Mouse (Mus musculus): ENCODE measurements around the gene Rsph14. TPM values are rescaled to one million over a fixed set of nuclear protein-coding genes. Genes with fewer than 3 reads are reported as not detected.

Rsph14 gene
- polyA plus RNA-seq, 1 experiment from 2014 or later, result not detected

GRCm38 (mm10) chr10:75063301-75063965, 31.0 kb upstream of the Rsph14 start:
- peak overlapping the region; percentile 11; the same call in 1 of the 2 replicates for H3K4me3 ChIP-seq (ENCODE audit: low read length)
- H3K9me3 ChIP-seq (ENCODE audit: control insufficient read depth, low read length), result no peaks in the 10 kb centered on the region
- 63% methylated on average over 12 of the region's 12 CpGs for WGBS
- no peak overlapping the region for H3K9ac ChIP-seq (ENCODE audit: low read depth, low read length)
- no peak overlapping the region for H3K27ac ChIP-seq (ENCODE audit: low read depth, low read length)
- H3K27me3 ChIP-seq (ENCODE audit: control insufficient read depth, insufficient read depth, low read length), result no peaks in the 10 kb centered on the region
- H3K4me1 ChIP-seq (ENCODE audit: control insufficient read depth, insufficient read depth, low read length), result peaks cover 35% of the 10 kb centered on the region
- H3K4me2 ChIP-seq (replicated peaks; ENCODE audit: low read depth, low read length), result peak overlapping the region; percentile 31
- no peaks in the 10 kb centered on the region; the same call in 1 of the 2 replicates for H3K36me3 ChIP-seq (ENCODE audit: control insufficient read depth, insufficient read depth, low read length)
- ATAC-seq (ENCODE audit: low FRiP score, low TSS enrichment), result no peak

GRCm38 (mm10) chr10:75062621-75063020, 30.2 kb upstream of the Rsph14 start:
- WGBS, result 35% methylated on average over 6 of the region's 6 CpGs
- Histone ChIP-seq H3K4me3 (ENCODE audit: low read length) (peak overlapping the region; percentile 93), H3K4me2 (replicated peaks; ENCODE audit: low read depth, low read length) (peak overlapping the region; percentile 91), H3K9ac (ENCODE audit: low read depth, low read length) (no peak overlapping the region), H3K36me3 (ENCODE audit: control insufficient read depth, insufficient read depth, low read length) (no peaks in the 10 kb centered on the region; the same call in 1 of the 2 replicates), H3K4me1 (ENCODE audit: control insufficient read depth, insufficient read depth, low read length) (peaks cover 34% of the 10 kb centered on the region), H3K27ac (ENCODE audit: low read depth, low read length) (no peak overlapping the region), H3K27me3 (ENCODE audit: control insufficient read depth, insufficient read depth, low read length) (no peaks in the 10 kb centered on the region), H3K9me3 (ENCODE audit: control insufficient read depth, low read length) (no peaks in the 10 kb centered on the region)
- no peak for ATAC-seq (ENCODE audit: low FRiP score, low TSS enrichment)

GRCm38 (mm10) chr10:75062189-75062561, 29.8 kb upstream of the Rsph14 start:
- Histone ChIP-seq H3K4me2 (replicated peaks; ENCODE audit: low read depth, low read length) (peak overlapping the region; percentile 91), H3K27ac (ENCODE audit: low read depth, low read length) (no peak overlapping the region), H3K9ac (ENCODE audit: low read depth, low read length) (peak overlapping the region; percentile 88; the same call in 1 of the 2 replicates), H3K4me3 (ENCODE audit: low read length) (peak overlapping the region; percentile 93), H3K4me1 (ENCODE audit: control insufficient read depth, insufficient read depth, low read length) (peaks cover 34% of the 10 kb centered on the region), H3K9me3 (ENCODE audit: control insufficient read depth, low read length) (no peaks in the 10 kb centered on the region), H3K36me3 (ENCODE audit: control insufficient read depth, insufficient read depth, low read length) (no peaks in the 10 kb centered on the region; the same call in 1 of the 2 replicates), H3K27me3 (ENCODE audit: control insufficient read depth, insufficient read depth, low read length) (no peaks in the 10 kb centered on the region)
- WGBS, result 21% methylated on average over 6 of the region's 6 CpGs
- ATAC-seq (ENCODE audit: low FRiP score, low TSS enrichment), result no peak

GRCm38 (mm10) chr10:75061341-75062188, 29.2 kb upstream of the Rsph14 start:
- Histone ChIP-seq H3K9ac (ENCODE audit: low read depth, low read length) (peak overlapping the region; percentile 88), H3K27ac (ENCODE audit: low read depth, low read length) (no peak overlapping the region), H3K4me2 (replicated peaks; ENCODE audit: low read depth, low read length) (peak overlapping the region; percentile 91), H3K4me1 (ENCODE audit: control insufficient read depth, insufficient read depth, low read length) (peaks cover 34% of the 10 kb centered on the region), H3K9me3 (ENCODE audit: control insufficient read depth, low read length) (no peaks in the 10 kb centered on the region), H3K4me3 (ENCODE audit: low read length) (peak overlapping the region; percentile 93), H3K27me3 (ENCODE audit: control insufficient read depth, insufficient read depth, low read length) (no peaks in the 10 kb centered on the region), H3K36me3 (ENCODE audit: control insufficient read depth, insufficient read depth, low read length) (no peaks in the 10 kb centered on the region; the same call in 1 of the 2 replicates)
- ATAC-seq (ENCODE audit: low FRiP score, low TSS enrichment), result no peak
- WGBS, result 2% methylated on average over 69 of the region's 71 CpGs

- peak; percentile 28 for ATAC-seq (ENCODE audit: low FRiP score, low TSS enrichment)
- H3K9ac ChIP-seq (ENCODE audit: low read depth, low read length), result peak overlapping the region; percentile 88
- H3K4me2 ChIP-seq (replicated peaks; ENCODE audit: low read depth, low read length), result peak overlapping the region; percentile 91
- H3K27ac ChIP-seq (ENCODE audit: low read depth, low read length), result no peak overlapping the region
- no peaks in the 10 kb centered on the region for H3K9me3 ChIP-seq (ENCODE audit: control insufficient read depth, low read length)
- under 1% methylated on average over 24 of the region's 48 CpGs for WGBS
- peak overlapping the region; percentile 93 for H3K4me3 ChIP-seq (ENCODE audit: low read length)
- H3K4me1 ChIP-seq (ENCODE audit: control insufficient read depth, insufficient read depth, low read length), result peaks cover 38% of the 10 kb centered on the region
- no peaks in the 10 kb centered on the region; the same call in 1 of the 2 replicates for H3K36me3 ChIP-seq (ENCODE audit: control insufficient read depth, insufficient read depth, low read length)
- H3K27me3 ChIP-seq (ENCODE audit: control insufficient read depth, insufficient read depth, low read length), result no peaks in the 10 kb centered on the region
Measured at GRCm38 (mm10) chr10:75060843-75061235, 28.5 kb upstream of the Rsph14 start.

- no peaks in the 10 kb centered on the region for H3K27me3 ChIP-seq (ENCODE audit: control insufficient read depth, insufficient read depth, low read length)
- peak; percentile 91 for ATAC-seq (ENCODE audit: low FRiP score, low TSS enrichment)
- no peaks in the 10 kb centered on the region; the same call in 1 of the 2 replicates for H3K36me3 ChIP-seq (ENCODE audit: control insufficient read depth, insufficient read depth, low read length)
- under 1% methylated on average over 48 of the region's 73 CpGs for WGBS
- H3K27ac ChIP-seq (ENCODE audit: low read depth, low read length), result no peak within 1 kb of the TSS
- no peaks in the 10 kb centered on the region for H3K9me3 ChIP-seq (ENCODE audit: control insufficient read depth, low read length)
- H3K4me1 ChIP-seq (ENCODE audit: control insufficient read depth, insufficient read depth, low read length), result peaks cover 41% of the 10 kb centered on the region
- peak within 1 kb of the TSS; percentile 93 for H3K4me3 ChIP-seq (ENCODE audit: low read length)
- peak within 1 kb of the TSS; percentile 91 for H3K4me2 ChIP-seq (replicated peaks; ENCODE audit: low read depth, low read length)
- peak within 1 kb of the TSS; percentile 88 for H3K9ac ChIP-seq (ENCODE audit: low read depth, low read length)
Measured at GRCm38 (mm10) chr10:75060217-75060842, 27.9 kb upstream of the Rsph14 start, which contains the start of gene Bcr. Bcr (plus strand) TSS chr10:75060592.

- peak overlapping the region; percentile 91 for H3K4me2 ChIP-seq (replicated peaks; ENCODE audit: low read depth, low read length)
- no peak overlapping the region for H3K4me3 ChIP-seq (ENCODE audit: low read length)
- H3K36me3 ChIP-seq (ENCODE audit: control insufficient read depth, insufficient read depth, low read length), result no peaks in the 10 kb centered on the region
- H3K9ac ChIP-seq (ENCODE audit: low read depth, low read length), result no peak overlapping the region
- peaks cover 41% of the 10 kb centered on the region for H3K4me1 ChIP-seq (ENCODE audit: control insufficient read depth, insufficient read depth, low read length)
- ATAC-seq (ENCODE audit: low FRiP score, low TSS enrichment), result no peak
- no peak overlapping the region for H3K27ac ChIP-seq (ENCODE audit: low read depth, low read length)
- H3K9me3 ChIP-seq (ENCODE audit: control insufficient read depth, low read length), result no peaks in the 10 kb centered on the region
- 2% methylated on average over 11 of the region's 11 CpGs for WGBS
- no peaks in the 10 kb centered on the region for H3K27me3 ChIP-seq (ENCODE audit: control insufficient read depth, insufficient read depth, low read length)
Measured at GRCm38 (mm10) chr10:75059396-75059795, 27.0 kb upstream of the Rsph14 start.

GRCm38 (mm10) chr10:75058761-75059395, 26.5 kb upstream of the Rsph14 start:
- no peak overlapping the region for H3K9ac ChIP-seq (ENCODE audit: low read depth, low read length)
- no peaks in the 10 kb centered on the region for H3K27me3 ChIP-seq (ENCODE audit: control insufficient read depth, insufficient read depth, low read length)
- H3K4me1 ChIP-seq (ENCODE audit: control insufficient read depth, insufficient read depth, low read length), result peaks cover 36% of the 10 kb centered on the region
- ATAC-seq (ENCODE audit: low FRiP score, low TSS enrichment), result no peak
- H3K36me3 ChIP-seq (ENCODE audit: control insufficient read depth, insufficient read depth, low read length), result no peaks in the 10 kb centered on the region
- H3K9me3 ChIP-seq (ENCODE audit: control insufficient read depth, low read length), result no peaks in the 10 kb centered on the region
- no peak overlapping the region for H3K4me3 ChIP-seq (ENCODE audit: low read length)
- 41% methylated on average over 9 of the region's 9 CpGs for WGBS
- 0 out of 2 replicates have a peak overlapping the region, but pooled peaks have one; percentile 12 for H3K4me2 ChIP-seq (replicated peaks; ENCODE audit: low read depth, low read length)
- no peak overlapping the region for H3K27ac ChIP-seq (ENCODE audit: low read depth, low read length)

Data from kidney, embryonic 14.5 days (tissue).